Mouse (Mus musculus): Measurements from ENCODE around the gene Itpr2.
A peak's percentile ranks its signal among the peaks of the same experiment; 100 is the strongest.
"Not testable (repeated sequence)": the region's sequence is repeated elsewhere in the genome, so short reads cannot be mapped to it uniquely, and the experiment has no call there.

The Itpr2 gene

GRCm38 (mm10) chr6:146469936-146470335 lies 32.1 kb downstream of the Itpr2 start:
- no peak for DNase-seq (ENCODE audit: low spot score in 2 of 2)

DNA sequence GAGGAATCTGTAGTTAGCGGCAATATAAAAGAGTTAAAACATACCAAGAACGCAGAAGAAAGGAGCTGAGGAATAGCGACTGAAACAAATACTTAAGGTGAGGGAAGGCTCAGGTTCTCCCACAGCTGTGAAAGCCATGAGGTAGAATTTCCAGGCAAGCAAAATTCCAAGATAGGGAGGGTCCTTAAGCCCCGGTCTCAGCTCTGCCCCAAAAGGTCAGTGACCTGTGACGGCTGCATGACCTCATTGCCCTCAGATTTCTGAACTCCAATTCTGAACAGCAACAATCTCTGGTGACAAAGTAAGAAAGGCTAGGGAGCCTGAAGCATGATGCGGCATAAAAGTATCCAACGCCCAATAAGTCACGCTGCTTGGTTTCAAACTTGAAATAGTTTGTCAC lies 33.7 kb downstream of the Itpr2 start:
- no peak for DNase-seq (ENCODE audit: low spot score in 2 of 2)

DNA sequence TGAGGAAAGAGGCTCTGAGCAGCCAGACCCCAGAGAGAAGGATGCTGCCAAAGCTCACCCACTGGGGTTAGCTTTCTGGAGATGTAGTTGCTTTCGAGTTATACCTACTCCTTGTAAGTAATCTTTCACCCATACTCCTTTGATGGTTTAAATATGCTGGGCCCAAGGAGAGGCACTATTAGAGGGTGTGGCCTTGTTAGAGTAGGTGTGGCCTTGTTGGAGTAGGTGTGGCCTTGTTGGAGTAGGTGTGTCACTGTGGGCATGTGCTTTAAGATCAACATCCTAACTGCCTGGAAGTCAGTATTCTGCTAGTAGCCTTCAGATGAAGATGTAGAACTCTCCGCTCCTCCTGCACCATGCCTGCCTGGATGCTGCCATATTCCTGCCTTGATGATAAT lies 37.4 kb downstream of the Itpr2 start:
- DNase-seq (ENCODE audit: low spot score in 2 of 2) = not testable (repeated sequence)

GRCm38 (mm10) chr6:146464014-146464644 lies 37.9 kb downstream of the Itpr2 start:
- DNase-seq (ENCODE audit: low spot score in 2 of 2) = no peak

- DNase-seq (ENCODE audit: low spot score in 2 of 2) = no peak
These were observed 41.1 kb downstream of the Itpr2 start for GRCm38 (mm10) chr6:146460936-146461335.

- no peak for DNase-seq (ENCODE audit: low spot score in 2 of 2)
These were observed 43.6 kb downstream of the Itpr2 start for GRCm38 (mm10) chr6:146458436-146458835.

DNA sequence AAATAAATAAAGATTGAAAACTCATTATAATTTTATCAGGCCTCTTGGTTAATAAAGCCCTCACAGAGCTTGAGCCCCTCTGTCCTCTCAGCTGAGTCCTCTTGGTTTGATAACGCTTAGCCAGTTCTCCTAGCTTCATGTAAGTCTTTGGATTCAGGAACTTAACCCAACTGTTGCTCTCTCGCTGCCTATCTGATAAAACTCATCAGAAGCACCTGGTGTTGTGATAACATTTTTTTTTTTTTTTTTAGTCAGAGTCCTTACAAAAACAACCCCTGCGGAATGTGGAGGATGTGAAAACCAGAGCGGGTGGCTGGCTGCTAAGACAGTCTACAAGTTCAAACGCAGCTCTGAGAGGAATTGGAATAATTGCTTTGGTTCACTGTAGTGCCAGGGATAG lies 45.3 kb downstream of the Itpr2 start:
- no peak for DNase-seq (ENCODE audit: low spot score in 2 of 2)

DNA sequence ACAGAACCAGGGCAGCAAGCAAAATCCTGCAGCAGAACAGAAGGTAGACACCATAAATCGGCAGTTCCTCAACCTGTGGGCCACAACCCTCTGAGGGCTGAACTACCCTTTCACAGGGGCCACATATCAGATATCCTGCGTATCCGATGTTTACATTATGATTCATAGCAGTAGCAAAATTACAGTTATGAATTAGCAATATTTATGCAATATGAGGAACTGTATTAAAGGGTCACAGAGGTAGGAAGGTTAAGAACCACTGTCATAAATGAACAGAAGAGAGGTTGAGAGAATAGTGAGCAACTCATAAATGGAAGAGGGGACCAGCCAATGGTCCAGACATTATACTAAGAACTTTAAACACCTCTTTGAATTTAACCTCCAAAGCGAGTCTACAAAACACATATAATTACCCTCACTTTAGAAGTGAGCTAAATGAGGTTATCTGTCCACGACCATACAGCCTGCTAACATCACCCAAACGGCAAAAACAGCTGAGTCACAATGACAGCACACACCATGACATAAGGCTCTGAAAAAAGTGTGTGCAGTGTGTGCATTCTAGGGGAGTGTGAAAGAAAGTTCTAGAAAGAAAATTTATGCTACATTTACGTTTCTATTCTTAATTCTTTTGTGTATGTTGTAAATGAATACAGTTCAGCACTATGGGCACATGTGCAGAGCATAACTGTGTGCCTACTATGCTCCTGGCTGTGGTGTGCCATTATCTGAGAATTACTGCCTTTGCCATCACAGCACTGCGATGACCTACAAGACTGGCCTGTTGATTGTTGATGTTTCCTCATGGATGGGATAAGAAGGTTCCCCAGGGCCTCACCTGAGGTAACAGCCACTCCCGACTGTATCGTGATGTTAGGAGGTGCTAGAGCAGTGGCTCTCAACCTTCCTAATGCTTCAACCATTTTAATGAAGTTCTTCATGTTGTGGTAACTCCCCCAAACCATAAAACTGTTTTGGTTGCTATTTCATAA lies 47.2 kb downstream of the Itpr2 start:
- DNase-seq (ENCODE audit: low spot score in 2 of 2) = no peak

- no peak for DNase-seq (ENCODE audit: low spot score in 2 of 2)
These were observed 49.5 kb downstream of the Itpr2 start for GRCm38 (mm10) chr6:146452474-146452873.

GRCm38 (mm10) chr6:146446032-146446704 lies 55.9 kb downstream of the Itpr2 start:
- DNase-seq (ENCODE audit: low spot score in 2 of 2) = peak; percentile 5 to 18

DNA sequence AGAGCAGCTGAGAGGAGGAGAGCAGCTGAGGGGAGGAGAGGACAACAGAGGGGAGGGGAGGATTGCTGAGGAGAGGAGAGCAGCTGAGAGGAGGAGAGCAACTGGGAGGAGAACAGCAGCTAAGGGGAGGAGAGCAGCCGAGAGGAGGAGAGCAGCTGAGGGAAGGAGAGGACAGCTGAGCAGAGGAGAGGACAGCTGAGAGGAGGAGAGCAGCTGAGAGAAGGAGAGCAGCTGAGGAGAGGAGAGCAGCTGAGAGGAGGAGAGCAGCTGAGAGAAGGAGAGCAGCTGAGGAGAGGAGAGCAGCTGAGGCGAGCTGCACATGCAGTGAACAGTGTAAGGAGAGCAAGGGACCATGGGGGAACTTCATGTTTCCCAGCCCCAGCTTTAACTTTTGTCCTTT lies 62.2 kb downstream of the Itpr2 start:
- no peak for DNase-seq (ENCODE audit: low spot score in 2 of 2)

- peak; percentile 25 to 38 for DNase-seq (ENCODE audit: low spot score in 2 of 2)
These were observed 62.8 kb downstream of the Itpr2 start for GRCm38 (mm10) chr6:146439071-146439818.

DNA sequence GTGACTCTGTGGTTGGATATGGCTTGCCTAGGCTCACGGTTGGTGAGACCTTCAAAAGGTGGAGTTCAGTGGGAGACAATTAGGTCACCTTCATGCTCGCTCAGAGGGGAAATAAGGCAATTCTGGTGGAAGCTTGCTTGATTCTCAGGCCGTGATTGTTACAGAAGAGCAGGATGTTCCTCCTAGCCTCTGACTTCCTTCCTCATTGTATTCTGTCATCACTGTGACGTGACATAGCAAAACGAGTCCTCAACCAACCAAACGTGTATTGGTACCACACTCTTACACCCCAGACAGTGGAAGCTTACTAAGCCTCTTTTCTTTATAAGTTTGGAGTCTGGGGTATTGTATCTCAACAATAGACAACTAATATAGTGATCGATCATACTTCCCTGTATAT lies 64.0 kb downstream of the Itpr2 start:
- no peak for DNase-seq (ENCODE audit: low spot score in 2 of 2)

DNA sequence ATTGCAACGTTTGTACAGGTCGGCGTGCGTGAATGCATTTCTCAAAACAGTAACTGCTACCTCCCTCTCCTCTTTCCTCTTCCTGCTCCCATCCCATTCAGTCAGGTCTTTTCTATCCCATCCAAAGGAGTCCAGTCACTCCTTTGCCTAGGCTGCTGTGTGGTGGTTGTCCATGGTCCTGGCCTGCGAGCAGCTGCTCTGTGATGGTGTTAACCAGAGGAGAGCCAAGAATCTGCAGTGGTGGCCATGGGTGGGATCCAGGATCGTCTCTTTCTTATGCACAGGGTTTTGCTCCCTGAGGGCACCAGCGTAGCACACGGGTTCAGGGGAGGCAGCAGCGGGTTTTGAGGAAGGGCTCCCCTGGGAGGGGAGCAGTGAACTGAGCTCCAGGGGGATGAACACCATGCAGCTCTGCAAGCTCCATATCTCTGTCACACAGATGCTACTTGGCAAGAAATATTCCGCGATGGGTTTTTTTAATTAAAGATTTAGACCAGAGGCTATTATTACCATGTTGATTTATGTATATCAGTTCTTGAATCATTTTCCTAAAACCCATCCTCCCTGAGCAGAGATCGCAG lies 65.0 kb downstream of the Itpr2 start:
- DNase-seq (ENCODE audit: low spot score in 2 of 2) = no peak

- no peak for DNase-seq (ENCODE audit: low spot score in 2 of 2)
These were observed 67.8 kb downstream of the Itpr2 start for GRCm38 (mm10) chr6:146434217-146434616.

GRCm38 (mm10) chr6:146432218-146432865 lies 69.7 kb downstream of the Itpr2 start:
- DNase-seq (ENCODE audit: low spot score in 2 of 2) = no peak

- DNase-seq (ENCODE audit: low spot score in 2 of 2) = no peak
These were observed 70.2 kb downstream of the Itpr2 start for GRCm38 (mm10) chr6:146431777-146432176.

GRCm38 (mm10) chr6:146429694-146430380 lies 72.2 kb downstream of the Itpr2 start:
- peak; percentile 22 to 26 for DNase-seq (ENCODE audit: low spot score in 2 of 2)

GRCm38 (mm10) chr6:146424778-146425177 lies 77.2 kb downstream of the Itpr2 start:
- no peak for DNase-seq (ENCODE audit: low spot score in 2 of 2)

- DNase-seq (ENCODE audit: low spot score in 2 of 2) = no peak
These were observed 77.7 kb downstream of the Itpr2 start for GRCm38 (mm10) chr6:146424326-146424725.
